Mouse (Mus musculus) urinary bladder, postnatal 10 days (tissue): Measurements from ENCODE around the gene Oasl2.
"Not testable (repeated sequence)": the region's sequence is repeated elsewhere in the genome, so short reads cannot be mapped to it uniquely, and the experiment has no call there.

Experiments used
- DNase-seq: peaks from one replicate; pipeline ENCODE4 v3.0.0; 2022; ENCODE audit warnings: low spot score

The Oasl2 gene

GRCm38 (mm10) chr5:114896688-114897373 lies at the start of gene Oasl2:
Gene Oasl2 (plus strand): TSS chr5:114896936.
- DNase-seq = no peak

- DNase-seq = no peak
Observed at GRCm38 (mm10) chr5:114851565-114852236, 45.0 kb upstream of the Oasl2 start.

GRCm38 (mm10) chr5:114853364-114853763 lies 43.4 kb upstream of the Oasl2 start, which contains the start of gene 4930519G04Rik:
Gene 4930519G04Rik (plus strand): TSS chr5:114853664.
- not testable (repeated sequence) for DNase-seq

DNA sequence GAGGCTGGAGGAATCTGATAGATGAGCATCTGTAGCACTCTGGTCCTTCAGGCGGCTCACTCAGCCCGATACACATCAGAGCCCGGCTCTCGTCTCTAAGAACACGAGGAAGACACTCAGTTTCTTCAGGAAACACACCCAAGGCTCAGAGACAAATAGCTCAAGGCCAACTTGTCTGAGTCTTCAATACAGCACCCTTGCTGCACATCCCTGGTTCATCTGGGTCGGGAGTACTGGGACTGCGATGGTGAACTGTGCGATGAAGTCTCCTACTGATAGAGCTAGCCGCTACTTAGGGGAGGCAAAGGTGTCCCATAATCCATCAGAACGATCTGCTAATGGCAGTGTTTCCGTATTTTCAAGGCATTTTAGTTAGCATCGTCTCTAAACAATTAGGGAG lies 38.2 kb upstream of the Oasl2 start, which contains the start of gene Gm9936:
Gene Gm9936, minus strand, starts transcription at position 101 of the 400 bp plus-strand sequence.
- DNase-seq = no peak

GRCm38 (mm10) chr5:114859253-114859652 lies 37.5 kb upstream of the Oasl2 start:
- no peak for DNase-seq

- no peak for DNase-seq
Observed at GRCm38 (mm10) chr5:114861730-114862129, 35.0 kb upstream of the Oasl2 start.

DNA sequence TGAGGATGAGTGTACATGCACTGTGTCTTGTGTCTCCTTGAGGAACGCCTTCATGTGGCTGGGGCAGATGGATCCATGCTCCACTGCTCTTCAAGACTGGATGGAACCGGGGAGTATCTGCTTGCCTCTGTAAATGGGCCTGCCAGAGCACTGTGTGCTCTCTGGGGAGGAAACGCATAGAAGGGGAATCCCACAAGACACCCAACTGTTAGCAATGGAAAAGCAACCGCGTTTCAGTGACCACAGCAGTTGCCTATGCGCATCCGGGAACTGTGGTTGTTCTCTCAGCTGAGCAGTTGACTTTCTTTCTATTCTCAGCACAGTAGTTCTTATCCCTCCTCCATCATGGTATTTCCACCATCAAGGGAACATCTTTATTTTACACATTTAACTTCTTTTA lies 31.9 kb upstream of the Oasl2 start:
- no peak for DNase-seq

DNA sequence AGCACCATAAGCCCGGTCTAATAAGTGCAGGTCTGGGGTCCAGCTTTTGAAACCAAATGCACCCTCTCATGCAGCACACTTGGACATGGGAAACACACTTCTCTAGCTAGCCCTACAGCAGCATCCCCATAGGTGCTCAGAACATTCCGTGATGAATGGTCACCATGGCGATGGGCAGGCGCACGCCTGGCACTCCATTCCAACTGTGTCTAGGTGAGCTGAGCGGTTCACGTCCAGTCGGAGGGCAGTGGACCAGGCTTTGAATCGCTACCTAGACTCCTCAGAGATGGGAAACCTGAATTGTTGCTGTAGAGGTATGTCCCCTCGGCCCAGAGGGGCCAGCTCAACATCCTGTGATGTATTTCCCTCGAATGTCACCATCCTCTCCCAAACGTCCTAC lies 31.5 kb upstream of the Oasl2 start:
- DNase-seq = no peak

- no peak for DNase-seq
Observed at GRCm38 (mm10) chr5:114875858-114876257, 20.9 kb upstream of the Oasl2 start.

GRCm38 (mm10) chr5:114876331-114876730 lies 20.4 kb upstream of the Oasl2 start:
- no peak for DNase-seq

DNA sequence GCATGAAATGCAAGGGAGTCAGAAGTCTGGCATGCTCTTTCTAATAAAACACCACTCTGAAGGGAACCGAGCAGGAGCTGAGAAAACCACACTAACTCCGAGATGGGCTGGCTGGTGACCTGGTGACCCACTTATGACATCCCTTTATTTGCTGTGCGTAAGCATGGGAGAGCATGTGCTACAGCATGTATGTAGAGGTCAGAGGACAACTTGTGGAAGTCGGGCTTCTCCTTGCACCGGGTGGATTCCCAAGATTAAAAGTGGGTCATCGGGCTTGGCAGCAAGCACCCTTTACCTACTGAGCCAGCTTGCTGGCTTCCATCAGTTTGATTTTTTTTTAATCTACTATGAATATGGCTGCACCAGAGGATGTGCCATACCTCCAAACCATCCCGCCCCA lies 19.2 kb upstream of the Oasl2 start:
- DNase-seq = no peak

- no peak for DNase-seq
Observed at GRCm38 (mm10) chr5:114879399-114879798, 17.3 kb upstream of the Oasl2 start.

DNA sequence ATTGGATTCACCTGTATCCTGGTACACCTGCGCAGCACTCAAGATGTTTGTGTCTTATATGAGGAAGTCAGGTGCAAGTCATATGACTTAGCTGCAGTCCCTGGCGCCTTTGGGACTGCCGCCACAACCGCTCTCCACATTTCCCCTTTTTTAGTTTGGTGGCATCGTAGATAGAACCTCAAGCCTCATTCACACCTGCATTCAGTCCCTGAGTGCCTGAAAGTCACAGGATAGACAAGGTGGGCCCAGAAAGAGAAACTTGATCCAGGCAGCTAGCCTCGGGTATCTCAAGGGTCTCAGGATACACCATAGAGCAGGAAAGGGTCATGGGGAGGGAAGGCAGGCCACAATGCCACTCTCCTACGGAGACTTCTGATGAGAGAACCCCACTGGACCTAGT lies 14.4 kb upstream of the Oasl2 start:
- DNase-seq = not testable (repeated sequence)

DNA sequence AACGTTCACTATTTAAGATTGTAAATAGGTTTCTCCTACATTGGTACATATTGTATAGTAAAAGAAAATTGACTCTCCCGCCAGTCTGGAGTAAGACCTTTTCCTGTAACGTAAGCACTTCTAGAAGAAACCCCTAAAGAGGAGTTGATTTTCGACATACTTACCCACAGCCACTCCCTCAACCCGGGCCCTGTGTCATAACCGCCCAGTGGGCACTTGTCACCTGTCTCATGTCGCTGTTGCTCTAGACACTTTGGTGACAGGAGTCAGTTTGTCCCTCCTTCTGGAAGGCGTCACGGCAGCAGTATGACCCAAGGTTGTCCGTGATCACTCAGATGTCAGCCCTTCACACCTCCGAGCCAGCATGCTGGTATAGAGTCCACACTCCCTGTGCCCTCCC lies 13.7 kb upstream of the Oasl2 start:
- DNase-seq = no peak

DNA sequence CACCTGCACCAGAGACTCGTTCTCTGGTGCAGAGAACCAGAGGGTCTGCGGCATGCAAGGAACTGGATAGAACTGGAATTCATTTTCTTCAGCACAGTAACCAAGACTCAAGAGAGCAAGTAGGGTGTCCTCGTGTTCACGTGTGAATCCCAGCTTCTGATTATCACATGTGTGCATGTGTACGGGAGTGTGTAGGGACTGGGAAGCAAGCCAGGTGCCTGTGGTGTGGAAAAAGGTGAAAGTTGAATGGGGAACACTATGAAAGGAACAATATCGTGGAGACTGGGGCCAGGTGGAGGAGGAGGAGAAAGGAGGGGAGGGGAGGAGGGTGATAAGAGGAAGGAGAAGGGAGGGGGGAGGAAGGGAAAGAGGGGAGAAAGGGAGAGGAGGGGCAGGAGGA lies 9.9 kb upstream of the Oasl2 start:
- no peak for DNase-seq

- no peak for DNase-seq
Observed at GRCm38 (mm10) chr5:114888995-114889394, 7.7 kb upstream of the Oasl2 start.

- DNase-seq = no peak
Observed at GRCm38 (mm10) chr5:114895542-114895941, 1.2 kb upstream of the Oasl2 start.

DNA sequence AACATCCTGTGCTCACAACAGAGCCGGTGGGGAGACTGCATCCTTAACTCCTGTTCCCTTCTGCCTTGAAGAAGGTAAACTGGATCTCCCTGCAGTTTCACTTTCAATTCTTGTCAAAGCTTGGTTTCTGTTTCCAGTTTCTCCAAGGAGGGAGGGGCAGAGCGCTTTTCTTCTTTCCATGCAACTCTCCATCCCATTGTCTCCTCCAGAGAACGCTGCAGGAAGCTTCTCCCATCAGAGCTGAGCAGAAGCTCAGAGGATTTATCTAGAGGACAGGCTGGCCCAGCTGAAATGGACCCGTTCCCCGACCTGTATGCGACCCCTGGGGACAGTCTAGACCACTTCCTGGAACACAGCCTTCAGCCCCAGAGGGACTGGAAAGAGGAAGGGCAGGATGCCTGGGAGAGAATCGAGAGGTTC lies 648 bp downstream of the Oasl2 start:
- DNase-seq = no peak

DNA sequence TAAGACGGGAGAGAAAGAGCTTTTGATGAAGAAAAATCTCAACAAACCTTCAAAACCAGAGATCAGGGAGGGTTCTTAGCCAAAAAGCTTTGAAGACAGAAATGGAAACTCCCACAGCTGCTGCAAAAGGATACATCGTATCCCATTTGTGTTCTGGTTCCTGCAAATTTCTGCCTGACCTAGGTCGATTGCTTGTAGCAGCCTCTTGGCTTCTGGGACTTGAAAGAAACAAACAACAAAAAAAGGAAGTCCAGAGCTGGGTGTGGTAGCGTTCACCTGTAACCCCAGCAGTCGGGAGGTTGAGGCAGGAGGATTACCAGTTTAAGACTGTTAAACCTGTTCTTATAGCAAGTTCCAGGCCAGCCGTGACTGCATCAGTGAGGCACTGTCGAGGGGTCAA lies 2.1 kb downstream of the Oasl2 start:
- DNase-seq = no peak

- no peak for DNase-seq
Observed at GRCm38 (mm10) chr5:114902413-114902812, 5.7 kb downstream of the Oasl2 start.

DNA sequence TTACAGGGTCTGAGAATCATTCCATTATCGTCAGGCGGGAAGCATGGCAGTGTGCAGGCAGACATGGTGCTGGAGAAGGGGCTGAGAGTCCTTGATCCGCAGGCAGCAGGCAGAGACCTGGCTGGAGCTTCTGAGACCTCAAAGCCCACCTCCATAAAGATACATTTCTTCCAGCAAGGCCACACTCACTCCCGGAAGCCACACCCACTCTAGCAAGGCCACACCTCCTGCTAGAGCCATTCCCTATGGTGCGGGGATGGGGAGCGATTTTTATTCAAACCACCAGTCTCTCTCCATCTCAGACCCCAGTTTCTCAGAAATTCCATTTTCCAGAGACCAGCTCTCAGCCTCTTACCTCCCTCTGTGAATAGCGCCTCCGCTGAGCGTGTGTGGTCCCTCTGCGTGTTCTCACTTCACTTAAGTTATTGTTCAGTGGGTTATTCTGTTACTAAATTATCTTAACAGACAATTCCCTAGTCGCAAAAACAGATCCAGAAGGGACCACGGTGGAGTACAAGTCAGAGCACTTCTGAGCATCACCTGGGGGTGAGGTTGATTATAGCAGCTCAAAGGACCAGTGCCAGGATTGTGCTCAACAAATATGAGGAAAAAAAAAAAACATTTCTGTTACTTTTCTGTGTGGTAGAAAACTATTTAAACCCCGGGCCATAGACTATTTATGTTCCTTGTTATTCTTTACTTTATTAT lies 12.0 kb downstream of the Oasl2 start:
- DNase-seq = no peak

GRCm38 (mm10) chr5:114913686-114914085 lies 16.9 kb downstream of the Oasl2 start:
- no peak for DNase-seq

DNA sequence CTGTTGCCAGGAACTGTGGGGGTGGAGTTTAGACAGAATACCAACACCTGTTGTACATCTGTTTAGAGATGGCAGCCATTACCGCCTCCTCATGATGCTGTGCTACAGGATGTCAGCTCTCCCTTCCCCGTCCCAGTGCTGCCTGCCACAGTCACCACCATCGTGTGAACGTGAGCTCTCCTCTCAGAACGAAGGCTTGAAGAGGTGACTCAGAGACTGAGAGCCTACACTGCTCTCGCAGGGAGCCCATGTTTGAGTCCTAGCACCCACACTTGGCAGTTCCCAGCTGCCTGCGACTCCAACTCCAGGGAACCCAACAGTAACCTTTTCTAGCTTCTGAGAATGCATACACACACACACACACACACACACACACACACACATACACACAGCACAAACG lies 18.1 kb downstream of the Oasl2 start:
- no peak for DNase-seq
